Comparison of ENCODE assay signal across 10 mouse cellular contexts in genomic region chr7:19939555-19940235, GRCm38 (mm10). TPM values are rescaled to one million over a fixed set of nuclear protein-coding genes. Genes with fewer than 3 reads are reported as not detected.
DNase-seq lines count a peak whose midpoint lies in the region; ATAC-seq and TF ChIP-seq lines count a peak whose summit lies in the region.
"Had no signal": no experiment of that assay in that cellular context is flagged by ENCODE, and none has a peak within 500 bp of the region (broad histone marks: within the 10 kb centered on the region; RNA-seq: fewer than 3 reads in every experiment).

No protein-coding gene starts in this region.

- no peaks in the 10 kb centered on the region for H3K9me3 ChIP-seq in E14TG2a.4 (ENCODE audit: low read length)
- H3K9me3 ChIP-seq in intestine, postnatal 0 days (ENCODE audit: control insufficient read depth), result no peaks in the 10 kb centered on the region
- H3K9me3 ChIP-seq in limb, embryonic 15.5 days, result no peaks in the 10 kb centered on the region

- WGBS in intestine, postnatal 0 days, result 58% methylated on average over 9 of the region's 12 CpGs
- 50% methylated on average over 10 of the region's 12 CpGs for WGBS in limb, embryonic 15.5 days

- H3K4me1 ChIP-seq in E14TG2a.4 (replicated peaks; ENCODE audit: low read depth, low read length), result peaks cover 56% of the 10 kb centered on the region
- H3K4me1 ChIP-seq in intestine, postnatal 0 days (replicated peaks; ENCODE audit: control insufficient read depth, insufficient read depth, low read length), result no peaks in the 10 kb centered on the region
- peaks cover 8% of the 10 kb centered on the region for H3K4me1 ChIP-seq in limb, embryonic 15.5 days

- peak overlapping the region; percentile 35; the same call in 1 of the 2 replicates for H3K4me3 ChIP-seq in E14TG2a.4 (replicated peaks; ENCODE audit: low read length)
- no peak overlapping the region for H3K4me3 ChIP-seq in intestine, postnatal 0 days (ENCODE audit: low read depth, low read length)
- no peak overlapping the region for H3K4me3 ChIP-seq in limb, embryonic 15.5 days

- peak; percentile 44; the same call in 1 of the 2 replicates for ATAC-seq in intestine, postnatal 0 days
- ATAC-seq in limb, embryonic 15.5 days (ENCODE audit: insufficient number of reproducible peaks, low FRiP score, low TSS enrichment, low read depth), result peak; percentile 75

- no peak for TF ChIP-seq CTCF in E14TG2a.4 (conservative IDR thresholded peaks at IDR 0.05; ENCODE audit: low read length)
- no peak for TF ChIP-seq CTCF in intestine, postnatal 0 days (IDR thresholded peaks at IDR 0.05; ENCODE audit: low read depth)

- H3K27me3 ChIP-seq in E14TG2a.4 (ENCODE audit: insufficient read depth, low read length), result no peaks in the 10 kb centered on the region
- no peaks in the 10 kb centered on the region for H3K27me3 ChIP-seq in intestine, postnatal 0 days (replicated peaks; ENCODE audit: control insufficient read depth, insufficient read depth, low read length)
- no peaks in the 10 kb centered on the region for H3K27me3 ChIP-seq in limb, embryonic 15.5 days

- H3K9ac ChIP-seq in intestine, postnatal 0 days (ENCODE audit: low read depth, low read length), result no peak overlapping the region
- H3K9ac ChIP-seq in limb, embryonic 15.5 days, result no peak overlapping the region

- H3K36me3 ChIP-seq in E14TG2a.4 (ENCODE audit: insufficient read depth, low read length), result 0 out of 2 replicates have a peak, but pooled peaks cover 3% of the 10 kb centered on the region
- peaks cover 9% of the 10 kb centered on the region; the same call in 1 of the 2 replicates for H3K36me3 ChIP-seq in intestine, postnatal 0 days (ENCODE audit: control insufficient read depth, insufficient read depth)
- H3K36me3 ChIP-seq in limb, embryonic 15.5 days, result no peaks in the 10 kb centered on the region

- 0 out of 2 replicates have a peak overlapping the region, but pooled peaks have one; percentile 41 for H3K27ac ChIP-seq in intestine, postnatal 0 days (ENCODE audit: low read depth, low read length)
- H3K27ac ChIP-seq in limb, embryonic 15.5 days, result peak overlapping the region; percentile 61

- intact Hi-C loops in gastrocnemius, postnatal 36 days (cut with DNase I), result no loop called here

- no peak overlapping the region for H3K4me2 ChIP-seq in intestine, postnatal 0 days (replicated peaks; ENCODE audit: low read depth)
- no peak overlapping the region for H3K4me2 ChIP-seq in limb, embryonic 15.5 days

- DNase-seq in 3134 (ENCODE audit: extremely low read depth, insufficient read length, low spot score), result peak; percentile 60
- peak; percentile 68 to 80 for DNase-seq in gastrocnemius, postnatal 36 days
- DNase-seq in ovary, postnatal 10 days (ENCODE audit: low spot score), result peak; percentile 49
- DNase-seq in urinary bladder, postnatal 25 days (ENCODE audit: low spot score), result peak; percentile 63
- no peak for DNase-seq in cerebellum, adult 8-10 months

RNA-seq across cellular contexts. Expression of gene Igsf23, which starts 10.9 kb away (rescaled TPM):
- not detected for total RNA-seq in gastrocnemius, postnatal 36 days (2021)
- polyA plus RNA-seq in intestine, postnatal 0 days (2015; fragmentation: Nextera tagmentation; extraction: Ambion mirVana), result 171 and 189 TPM in 2 replicates
- 0.15 TPM in 1 of 2 replicates, not detected in the other for polyA plus RNA-seq in limb, embryonic 15.5 days (2015; fragmentation: Nextera tagmentation; extraction: Ambion mirVana)
- total RNA-seq: left cerebral cortex, postnatal 10 days had no signal

RNA-seq across cellular contexts. Expression of gene Pvr, which starts 18.7 kb away (rescaled TPM):
- total RNA-seq in gastrocnemius, postnatal 36 days (2021), result 1 to 10 TPM; 4.6 to 7.7 TPM
- 8.9 and 10.7 TPM in 2 replicates for polyA plus RNA-seq in intestine, postnatal 0 days (2015; fragmentation: Nextera tagmentation; extraction: Ambion mirVana)
- polyA plus RNA-seq in limb, embryonic 15.5 days (2015; fragmentation: Nextera tagmentation; extraction: Ambion mirVana), result 13.4 and 13.7 TPM in 2 replicates

RNA-seq across cellular contexts. Expression of gene Ceacam20, which starts 25.5 kb away (rescaled TPM):
- not detected for total RNA-seq in gastrocnemius, postnatal 36 days (2021)
- 36.1 and 39.7 TPM in 2 replicates for polyA plus RNA-seq in intestine, postnatal 0 days (2015; fragmentation: Nextera tagmentation; extraction: Ambion mirVana)
- polyA plus RNA-seq in limb, embryonic 15.5 days (2015; fragmentation: Nextera tagmentation; extraction: Ambion mirVana), result not detected in 2 replicates
- total RNA-seq: left cerebral cortex, postnatal 10 days had no signal

RNA-seq across cellular contexts. Expression of gene Nlrp9b, which starts 51.6 kb away (rescaled TPM):
- not detected for total RNA-seq in gastrocnemius, postnatal 36 days (2021)
- 1.9 and 2.7 TPM in 2 replicates for polyA plus RNA-seq in intestine, postnatal 0 days (2015; fragmentation: Nextera tagmentation; extraction: Ambion mirVana)
- polyA plus RNA-seq in limb, embryonic 15.5 days (2015; fragmentation: Nextera tagmentation; extraction: Ambion mirVana), result not detected in 2 replicates
- total RNA-seq: left cerebral cortex, postnatal 10 days had no signal

RNA-seq across cellular contexts. Expression of gene Ceacam19, which starts 51.9 kb away (rescaled TPM):
- not detected for total RNA-seq in gastrocnemius, postnatal 36 days (2021)
- polyA plus RNA-seq in intestine, postnatal 0 days (2015; fragmentation: Nextera tagmentation; extraction: Ambion mirVana), result not detected in 2 replicates
- 11.1 and 11.2 TPM in 2 replicates for polyA plus RNA-seq in limb, embryonic 15.5 days (2015; fragmentation: Nextera tagmentation; extraction: Ambion mirVana)
- total RNA-seq: left cerebral cortex, postnatal 10 days had no signal
- polyA plus RNA-seq: testis, adult 2 months had no signal

Comparison
In these comparisons a context has a peak if more than half of its experiments do, and no peak if none do; other contexts are left out.
1. RNA of gene Igsf23, which starts 10.9 kb away (polyA plus RNA-seq): 171 to 189 TPM in intestine, postnatal 0 days; 0.15 TPM in limb, embryonic 15.5 days; every median in the first group is over 100 times any median in the second.
2. RNA of gene Ceacam20, which starts 25.5 kb away (polyA plus RNA-seq): 36.1 to 39.7 TPM in intestine, postnatal 0 days; not detected in limb, embryonic 15.5 days; every median in the first group is over 10 times any median in the second.